Mouse (Mus musculus) cerebellum, adult 2 months (tissue): Measurements from ENCODE around the gene Rnf149.

ENCODE experiments used
- CTCF ChIP-seq: fragments of 200-500 bp; IDR thresholded peaks from 2 replicates; pipeline ENCODE4 v1.5.1; 2011; ENCODE audit warnings: low read depth, mild to moderate bottlenecking, control low read depth, low read length, moderate library complexity, borderline replicate concordance; ENCODE audit not compliant: insufficient read depth
- POLR2A ChIP-seq: fragments of 200-500 bp; IDR thresholded peaks from 2 replicates; pipeline ENCODE4 v1.6.1; 2011; ENCODE audit warnings: low read length, control low read depth, borderline replicate concordance; ENCODE audit not compliant: insufficient read depth

- TF ChIP-seq CTCF (no peak), POLR2A (no peak)
Observed at GRCm38 (mm10) chr1:39531036-39531435, 46.2 kb downstream of the Rnf149 start.
